Mouse (Mus musculus) right cerebral cortex, postnatal 25 days (tissue): Measurements from ENCODE around the gene Bcorl1.
A peak's percentile ranks its signal among the peaks of the same experiment; 100 is the strongest.

Experiments used
- DNase-seq: peaks from one replicate; pipeline ENCODE4 v3.0.0; 2022

Bcorl1 gene

DNA sequence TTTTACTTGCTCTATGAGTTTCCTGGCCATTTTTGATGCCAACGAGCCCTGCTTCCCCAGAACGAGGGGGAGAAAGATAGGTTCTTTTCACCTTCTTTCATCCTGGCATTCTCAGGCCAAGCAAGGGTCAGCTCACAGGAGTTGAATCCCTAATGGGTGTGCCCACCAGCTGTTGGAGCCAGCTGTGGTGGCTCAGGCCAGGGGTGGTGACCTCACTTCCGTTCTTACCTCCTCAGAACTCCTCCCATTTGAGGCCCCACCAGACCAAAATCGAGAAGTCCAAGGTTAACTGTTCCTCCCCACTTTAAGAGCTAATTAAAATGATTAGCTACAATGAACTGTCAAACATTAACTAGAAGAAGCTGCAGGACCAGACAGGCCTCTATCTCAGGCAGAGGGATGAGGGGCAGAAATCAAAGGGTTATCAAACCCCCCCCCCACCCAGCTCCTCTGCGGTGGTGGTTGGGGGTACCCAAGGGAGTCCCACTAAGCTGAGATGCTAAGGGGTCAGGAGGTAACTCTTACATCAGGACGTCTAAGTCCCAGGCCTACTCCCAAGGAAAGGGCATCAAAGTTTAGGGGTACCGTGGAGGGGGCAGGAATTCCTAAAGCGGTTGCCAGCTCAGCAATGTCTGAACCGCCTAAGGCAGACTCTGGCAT is 111.2 kb downstream of the Bcorl1 start:
- no peak for DNase-seq

DNA sequence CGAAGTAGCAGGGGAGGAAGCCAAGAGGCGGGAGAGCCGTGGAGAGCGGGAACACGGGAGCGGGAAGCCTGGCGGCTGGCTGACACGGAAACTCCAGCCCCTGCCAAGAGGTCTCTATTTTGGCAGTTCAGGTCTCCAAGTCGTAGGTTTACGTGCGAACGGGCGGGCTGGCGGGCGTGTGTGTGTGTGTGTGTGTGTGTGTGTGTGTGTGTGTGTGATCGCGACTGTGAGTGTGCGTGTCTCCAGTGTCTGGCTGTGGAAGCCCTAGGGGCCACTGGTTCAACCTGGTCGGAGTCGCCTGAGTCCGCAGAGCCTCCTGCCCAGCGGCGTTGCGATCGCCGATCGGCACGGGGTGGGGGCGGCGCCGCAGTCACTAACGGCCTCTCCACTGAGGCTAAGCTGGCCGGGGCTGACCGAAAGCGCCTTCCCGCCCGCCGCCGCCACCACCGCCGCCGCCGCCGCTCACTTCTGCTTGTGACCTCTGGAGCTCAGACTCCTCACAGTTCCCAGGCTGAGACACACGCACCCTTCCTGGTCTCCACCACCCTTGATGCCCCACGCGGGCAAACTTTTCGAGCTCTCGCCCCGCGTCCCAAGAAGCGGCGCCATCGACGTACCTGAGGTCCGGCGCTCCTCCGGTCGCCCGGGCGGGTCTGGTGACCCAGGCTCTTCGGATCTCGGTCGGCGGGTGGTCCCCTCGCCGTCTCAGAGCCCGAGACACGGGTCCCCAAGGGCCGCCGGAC is 111.9 kb downstream of the Bcorl1 start:
- DNase-seq, result no peak

DNA sequence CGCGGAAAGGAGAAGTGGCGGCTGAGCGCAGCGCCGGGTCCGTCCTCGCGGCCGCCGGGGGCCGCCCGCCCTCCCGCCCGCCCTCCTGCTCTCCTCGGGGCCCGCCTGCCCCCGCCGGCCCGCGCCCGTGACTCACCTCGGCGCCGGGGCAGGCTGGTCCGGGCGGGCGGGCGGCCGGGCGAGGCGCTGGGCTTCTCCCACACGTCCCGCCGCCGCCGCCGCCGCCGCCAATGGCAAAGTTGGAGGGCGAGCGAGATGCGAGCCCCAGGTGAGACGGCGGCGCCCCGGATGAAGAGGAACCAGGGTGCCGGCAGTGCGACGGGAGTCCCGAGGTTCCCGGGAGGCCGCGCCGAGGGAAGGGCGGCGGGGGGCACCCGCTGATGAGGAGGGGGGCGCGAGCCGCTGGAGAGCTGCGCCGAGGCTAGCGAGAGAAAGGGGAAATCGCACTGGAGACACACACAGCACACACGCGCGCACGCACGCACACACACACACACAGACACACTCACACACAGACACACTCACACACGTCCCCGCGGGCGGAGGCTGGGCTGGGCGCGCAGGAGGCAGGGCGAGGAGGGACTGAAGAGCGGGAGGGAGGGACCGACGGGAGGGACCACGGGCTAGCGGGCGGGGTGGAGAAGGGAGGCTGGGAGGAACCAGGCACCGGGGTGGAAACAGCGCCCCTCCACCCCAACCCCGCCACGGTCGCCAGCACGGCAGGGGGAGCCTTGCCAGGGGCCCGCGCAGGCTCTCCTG is 112.8 kb downstream of the Bcorl1 start:
- peak; percentile 14 for DNase-seq

DNA sequence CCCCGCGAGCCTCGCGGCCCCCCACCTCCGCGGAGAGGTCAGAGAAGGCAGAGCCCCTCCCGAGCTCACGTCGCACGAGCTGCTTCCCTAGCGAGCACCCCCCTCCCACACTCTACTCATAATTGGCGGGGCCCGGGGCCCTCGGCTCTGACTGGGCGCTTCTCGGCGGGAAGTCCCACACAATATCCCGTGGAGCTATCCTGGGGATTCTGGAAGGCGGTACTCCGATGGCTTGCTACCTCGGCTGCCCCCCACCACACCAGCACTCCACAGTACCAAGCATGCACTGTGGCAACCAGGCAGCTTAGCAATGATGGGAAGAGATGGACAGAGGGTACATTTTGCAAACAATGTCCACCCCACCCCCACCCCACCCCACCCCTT is 113.3 kb downstream of the Bcorl1 start:
- no peak for DNase-seq

DNA sequence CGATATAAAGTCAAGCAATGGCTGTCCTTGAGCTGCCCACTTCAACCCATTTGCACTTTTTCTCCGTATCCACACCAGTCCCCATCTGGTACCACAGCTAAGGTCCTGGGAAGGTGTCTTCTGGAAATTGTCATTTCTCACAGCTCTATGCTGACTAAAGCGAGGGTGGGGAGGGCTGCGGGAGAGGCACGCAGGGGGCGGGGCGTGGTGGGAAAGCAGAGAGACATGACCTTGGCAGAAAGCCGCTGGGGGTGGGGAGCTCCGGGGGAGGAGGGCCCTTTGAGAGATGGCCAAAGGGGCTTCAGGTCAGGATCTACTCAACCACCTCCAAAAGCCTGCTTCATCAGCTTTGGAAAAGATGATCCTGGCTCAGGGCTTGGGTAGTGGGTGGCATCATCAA is 113.9 kb downstream of the Bcorl1 start:
- no peak for DNase-seq

DNA sequence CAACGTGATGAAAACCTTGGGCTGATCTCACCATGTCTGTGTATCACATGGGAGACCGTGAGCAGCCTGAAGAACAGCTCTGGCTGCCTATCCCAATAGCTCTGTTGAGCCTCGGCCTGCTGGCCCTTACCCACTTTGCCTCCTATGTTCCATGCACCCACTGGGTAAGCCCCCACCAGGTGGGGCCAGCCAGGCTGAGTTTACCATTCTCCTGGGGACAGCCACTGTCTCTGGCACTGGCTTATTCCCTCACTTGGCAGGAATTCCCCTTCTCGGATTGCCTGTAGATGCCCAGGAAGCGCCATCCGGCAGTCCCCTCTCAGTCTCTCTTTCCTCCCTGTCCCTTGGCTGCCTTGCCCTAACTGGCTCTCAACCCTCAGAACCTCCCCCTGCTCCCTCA is 115.8 kb downstream of the Bcorl1 start:
- DNase-seq, result no peak
